Mouse (Mus musculus) cerebellum, postnatal 10 days (tissue): ENCODE measurements at regions not wholly inside any gene's neighbourhood (a gene's known extent, or its start where the extent isn't known, plus 50 kb on each side); places are given as distances from the start of the nearest gene placed in this dataset.
A peak's percentile ranks its signal among the peaks of the same experiment; 100 is the strongest.

Experiments
- DNase-seq, 2 experiments: peaks; one replicate each; pipeline ENCODE4 v3.0.0; 2021; ENCODE audit warnings: mixed read lengths in 2 of 2

- peak; percentile 86 to 88 for DNase-seq
Observed at GRCm38 (mm10) chr11:18011101-18011733, 57.5 kb upstream of the Etaa1 start.

- no peak for DNase-seq
Observed at GRCm38 (mm10) chr11:18008140-18008539, 54.5 kb upstream of the Etaa1 start.
